Mouse (Mus musculus) megakaryocyte, embryonic 14.5 days (primary cell): ENCODE results near the gene Rac3.
"Not testable (repeated sequence)": the region's sequence is repeated elsewhere in the genome, so short reads cannot be mapped to it uniquely, and the experiment has no call there.

Source experiments
- FLI1 ChIP-seq: IDR thresholded peaks from 2 replicates; pipeline ENCODE4 v1.6.1; 2012; ENCODE audit warnings: low read length, inconsistent platforms, mixed read lengths
- GATA1 ChIP-seq: IDR thresholded peaks from 3 replicates; pipeline ENCODE4 v1.6.1; 2012; ENCODE audit warnings: mixed read lengths, low read length, inconsistent platforms, borderline replicate concordance

DNA sequence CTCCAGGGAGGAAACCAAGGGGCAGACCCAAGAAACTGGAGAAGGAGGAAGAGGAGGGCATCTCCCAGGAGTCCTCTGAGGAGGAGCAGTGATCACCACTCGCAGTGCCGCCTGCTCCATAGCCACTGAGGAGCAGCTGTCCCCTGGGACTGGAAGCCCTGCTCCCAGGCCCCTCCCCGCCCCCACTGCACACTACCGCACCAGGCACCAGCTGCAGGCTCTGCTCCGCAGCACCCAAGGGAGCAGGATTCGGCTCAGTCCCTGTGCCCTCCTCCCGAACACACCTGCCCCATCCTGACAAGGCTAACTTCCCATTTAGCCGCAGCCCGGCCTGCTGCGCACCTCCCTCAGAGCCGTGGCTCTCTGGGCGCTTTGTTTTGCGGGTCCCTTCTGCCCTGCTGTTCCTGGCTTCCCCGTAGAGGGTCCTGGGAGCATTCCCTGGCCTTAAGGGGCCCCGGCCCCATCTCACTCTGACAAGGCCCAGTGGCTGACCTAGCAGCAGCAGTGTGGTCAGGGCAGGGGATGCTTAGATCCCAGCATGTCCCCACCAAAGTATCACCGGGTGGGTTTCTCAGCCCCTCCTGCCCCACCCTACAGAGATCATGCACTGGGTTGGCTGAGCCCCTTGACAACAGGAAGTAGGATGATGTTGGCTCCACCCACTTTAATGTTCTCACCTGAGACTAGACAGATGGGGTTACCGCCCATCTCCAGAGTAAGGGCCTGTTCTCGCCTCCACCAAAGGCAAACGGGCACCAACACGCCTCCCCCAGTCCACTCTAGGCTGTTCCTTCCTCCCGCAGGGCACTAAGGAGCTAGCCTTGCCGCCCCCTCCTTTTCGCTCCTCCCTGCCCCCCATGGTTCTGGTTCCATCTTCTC lies 42.1 kb downstream of the Rac3 start:
- TF ChIP-seq GATA1, FLI1: not testable (repeated sequence)
